Mouse (Mus musculus): ENCODE measurements around the gene Rpl10a. TPM values are rescaled to one million over a fixed set of nuclear protein-coding genes. Genes with fewer than 3 reads are reported as not detected.

The Rpl10a gene
- 808 and 827 TPM in 2 replicates for polyA plus RNA-seq (2012; rRNA removed)

DNA sequence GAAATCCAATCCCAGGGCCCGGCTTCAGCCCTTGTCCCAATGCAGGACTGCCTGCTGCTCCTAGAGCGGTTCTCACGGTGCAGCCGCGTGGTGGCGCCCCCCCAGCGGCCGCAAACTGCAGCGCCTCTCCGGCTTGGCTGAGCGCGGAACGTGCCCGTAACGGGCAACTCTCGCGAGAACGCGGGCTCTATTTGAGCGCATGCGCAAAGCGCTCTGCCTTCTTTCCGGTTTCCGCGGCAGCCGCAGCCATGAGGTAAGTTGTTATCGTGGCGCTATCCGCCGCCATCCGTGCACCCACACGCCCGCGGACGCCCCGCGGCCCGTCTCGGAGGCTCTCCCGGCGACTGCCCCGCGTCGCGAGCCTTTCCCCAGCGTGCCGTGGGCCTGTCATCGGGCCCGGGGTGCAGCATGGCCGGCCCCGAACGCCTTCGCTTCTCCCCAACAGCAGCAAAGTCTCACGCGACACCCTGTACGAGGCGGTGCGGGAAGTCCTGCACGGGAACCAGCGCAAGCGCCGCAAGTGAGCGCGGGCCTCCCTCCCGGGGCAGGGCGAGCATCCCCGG lies at the start of gene Rpl10a:
Gene Rpl10a (plus strand): TSS at position 106 of the 563 bp plus-strand sequence.
- TF ChIP-seq POLR2A (IDR thresholded peaks at IDR 0.05; ENCODE audit: borderline replicate concordance, insufficient read depth, low read length) (peak; percentile 92), CTCF (IDR thresholded peaks at IDR 0.05; ENCODE audit: borderline replicate concordance, insufficient read depth, low read depth, low read length) (peak; percentile 58)
- DNase-seq = peak; percentile 96 to 98
- Histone ChIP-seq H3K27ac (ENCODE audit: insufficient read depth, low read length) (peak within 1 kb of the TSS; percentile 62), H3K4me1 (ENCODE audit: control insufficient read depth, insufficient read depth, low read length) (peaks cover 8% of the 10 kb centered on the region), H3K27me3 (ENCODE audit: control insufficient read depth, insufficient read depth, low read length) (no peaks in the 10 kb centered on the region), H3K4me3 (replicated peaks; ENCODE audit: insufficient read depth, low read depth, low read length) (peak within 1 kb of the TSS; percentile 62)
- under 1% methylated on average over 67 of the region's 67 CpGs for WGBS

DNA sequence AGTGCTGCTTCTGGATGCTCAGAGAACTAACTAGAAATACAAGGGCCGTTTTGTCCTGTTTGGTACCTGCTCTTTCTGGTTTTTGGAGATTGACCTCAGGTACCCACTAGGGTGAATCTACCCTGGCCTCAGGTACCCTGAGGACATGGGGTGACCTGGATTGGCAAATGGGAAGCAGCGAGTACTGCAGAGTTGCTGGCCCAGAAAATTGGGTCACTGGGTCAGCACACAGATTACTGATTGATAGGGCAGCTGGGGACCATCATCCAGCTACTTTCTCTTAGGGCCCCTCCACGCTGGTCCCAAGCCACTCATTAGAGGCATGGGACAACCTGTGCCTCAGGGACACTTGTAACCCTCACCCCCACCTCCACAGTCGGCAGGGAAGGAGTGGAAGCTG lies 49.0 kb upstream of the Rpl10a start:
- WGBS = 69% methylated on average over 4 of the region's 4 CpGs

GRCm38 (mm10) chr17:28279780-28280422 lies 48.4 kb upstream of the Rpl10a start:
- no peaks in the 10 kb centered on the region for H3K27me3 ChIP-seq (ENCODE audit: control insufficient read depth, insufficient read depth, low read length)
- no peak for TF ChIP-seq CTCF (IDR thresholded peaks at IDR 0.05; ENCODE audit: borderline replicate concordance, insufficient read depth, low read depth, low read length)
- no peak for TF ChIP-seq POLR2A (IDR thresholded peaks at IDR 0.05; ENCODE audit: borderline replicate concordance, insufficient read depth, low read length)
- 53% methylated on average over 15 of the region's 15 CpGs for WGBS
- H3K4me1 ChIP-seq (ENCODE audit: control insufficient read depth, insufficient read depth, low read length) = peaks cover 35% of the 10 kb centered on the region
- DNase-seq = no peak
- H3K27ac ChIP-seq (ENCODE audit: insufficient read depth, low read length) = no peak overlapping the region
- no peak overlapping the region for H3K4me3 ChIP-seq (replicated peaks; ENCODE audit: insufficient read depth, low read depth, low read length)

More for the DNA sequence above, 49.0 kb upstream of the Rpl10a start:
- no peak for TF ChIP-seq CTCF (IDR thresholded peaks at IDR 0.05; ENCODE audit: borderline replicate concordance, insufficient read depth, low read depth, low read length)
- no peak for TF ChIP-seq POLR2A (IDR thresholded peaks at IDR 0.05; ENCODE audit: borderline replicate concordance, insufficient read depth, low read length)
- Histone ChIP-seq H3K27ac (ENCODE audit: insufficient read depth, low read length) (no peak overlapping the region), H3K27me3 (ENCODE audit: control insufficient read depth, insufficient read depth, low read length) (no peaks in the 10 kb centered on the region), H3K4me1 (ENCODE audit: control insufficient read depth, insufficient read depth, low read length) (peaks cover 35% of the 10 kb centered on the region), H3K4me3 (replicated peaks; ENCODE audit: insufficient read depth, low read depth, low read length) (no peak overlapping the region)
- DNase-seq = no peak

DNA sequence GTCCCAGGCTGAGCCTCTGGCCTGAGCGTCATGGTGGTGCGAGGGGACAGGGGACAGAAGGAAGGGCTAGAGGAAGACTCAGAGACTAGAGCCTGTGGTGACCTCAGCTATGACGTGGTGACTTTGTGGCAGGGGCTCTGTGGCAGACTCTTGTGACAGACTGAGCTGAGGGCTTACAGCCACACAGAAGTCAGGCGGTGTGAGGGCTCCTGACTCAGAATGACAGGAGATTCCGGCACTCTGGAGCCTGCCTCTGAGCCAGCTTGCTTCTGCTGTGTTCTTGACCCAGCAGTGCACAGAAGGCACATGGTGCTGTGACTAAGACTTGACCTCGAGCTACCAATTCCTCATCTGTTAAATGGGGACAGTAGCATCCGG lies 47.9 kb upstream of the Rpl10a start:
- DNase-seq = no peak
- 61% methylated on average over 7 of the region's 7 CpGs for WGBS
- no peak overlapping the region for H3K4me3 ChIP-seq (replicated peaks; ENCODE audit: insufficient read depth, low read depth, low read length)
- H3K4me1 ChIP-seq (ENCODE audit: control insufficient read depth, insufficient read depth, low read length) = peaks cover 36% of the 10 kb centered on the region
- no peak overlapping the region for H3K27ac ChIP-seq (ENCODE audit: insufficient read depth, low read length)
- TF ChIP-seq POLR2A (IDR thresholded peaks at IDR 0.05; ENCODE audit: borderline replicate concordance, insufficient read depth, low read length) = no peak
- no peak for TF ChIP-seq CTCF (IDR thresholded peaks at IDR 0.05; ENCODE audit: borderline replicate concordance, insufficient read depth, low read depth, low read length)
- H3K27me3 ChIP-seq (ENCODE audit: control insufficient read depth, insufficient read depth, low read length) = no peaks in the 10 kb centered on the region

GRCm38 (mm10) chr17:28280831-28281377 lies 47.4 kb upstream of the Rpl10a start:
- TF ChIP-seq POLR2A (IDR thresholded peaks at IDR 0.05; ENCODE audit: borderline replicate concordance, insufficient read depth, low read length) (no peak), CTCF (IDR thresholded peaks at IDR 0.05; ENCODE audit: borderline replicate concordance, insufficient read depth, low read depth, low read length) (no peak)
- Histone ChIP-seq H3K4me3 (replicated peaks; ENCODE audit: insufficient read depth, low read depth, low read length) (no peak overlapping the region), H3K27ac (ENCODE audit: insufficient read depth, low read length) (no peak overlapping the region), H3K27me3 (ENCODE audit: control insufficient read depth, insufficient read depth, low read length) (no peaks in the 10 kb centered on the region), H3K4me1 (ENCODE audit: control insufficient read depth, insufficient read depth, low read length) (peaks cover 41% of the 10 kb centered on the region)
- no peak for DNase-seq
- 40% methylated on average over 5 of the region's 5 CpGs for WGBS

GRCm38 (mm10) chr17:28281866-28282441 lies 46.3 kb upstream of the Rpl10a start:
- no peak overlapping the region for H3K4me3 ChIP-seq (replicated peaks; ENCODE audit: insufficient read depth, low read depth, low read length)
- no peaks in the 10 kb centered on the region for H3K27me3 ChIP-seq (ENCODE audit: control insufficient read depth, insufficient read depth, low read length)
- DNase-seq = no peak
- TF ChIP-seq POLR2A (IDR thresholded peaks at IDR 0.05; ENCODE audit: borderline replicate concordance, insufficient read depth, low read length) (no peak), CTCF (IDR thresholded peaks at IDR 0.05; ENCODE audit: borderline replicate concordance, insufficient read depth, low read depth, low read length) (no peak)
- H3K4me1 ChIP-seq (ENCODE audit: control insufficient read depth, insufficient read depth, low read length) = peaks cover 44% of the 10 kb centered on the region
- WGBS = 90% methylated on average over 7 of the region's 7 CpGs
- no peak overlapping the region for H3K27ac ChIP-seq (ENCODE audit: insufficient read depth, low read length)

DNA sequence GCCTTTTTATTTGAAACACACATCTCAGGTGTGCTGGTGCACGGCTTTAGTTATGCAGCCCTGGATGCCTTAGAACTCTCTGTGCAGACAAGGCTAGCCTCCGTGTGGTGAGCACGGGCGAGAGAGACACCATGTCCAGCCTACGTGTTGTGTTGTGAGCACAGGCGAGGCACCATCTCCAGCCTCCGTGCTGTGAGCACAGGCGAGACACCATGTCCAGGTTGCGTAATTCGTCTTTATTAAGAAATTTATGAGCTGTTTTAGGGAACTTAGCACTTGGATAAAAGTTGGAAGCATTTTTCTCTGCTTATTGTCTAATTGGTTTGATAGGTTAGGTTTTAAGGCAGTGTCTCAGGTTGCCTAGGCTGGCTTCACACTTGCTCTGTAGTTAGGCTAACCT lies 45.1 kb upstream of the Rpl10a start:
- TF ChIP-seq CTCF (IDR thresholded peaks at IDR 0.05; ENCODE audit: borderline replicate concordance, insufficient read depth, low read depth, low read length) (no peak), POLR2A (IDR thresholded peaks at IDR 0.05; ENCODE audit: borderline replicate concordance, insufficient read depth, low read length) (no peak)
- no peaks in the 10 kb centered on the region for H3K27me3 ChIP-seq (ENCODE audit: control insufficient read depth, insufficient read depth, low read length)
- no peak overlapping the region for H3K27ac ChIP-seq (ENCODE audit: insufficient read depth, low read length)
- DNase-seq = no peak
- peaks cover 36% of the 10 kb centered on the region for H3K4me1 ChIP-seq (ENCODE audit: control insufficient read depth, insufficient read depth, low read length)
- H3K4me3 ChIP-seq (replicated peaks; ENCODE audit: insufficient read depth, low read depth, low read length) = no peak overlapping the region
- WGBS = 95% methylated on average over 10 of the region's 10 CpGs
